Mouse (Mus musculus): ENCODE measurements around the gene Rai1.

Rai1 gene

GRCm38 (mm10) chr11:60094909-60095810, 9.7 kb upstream of the Rai1 start:
- DNase-seq (ENCODE audit: low read depth, low spot score): no peak

DNA sequence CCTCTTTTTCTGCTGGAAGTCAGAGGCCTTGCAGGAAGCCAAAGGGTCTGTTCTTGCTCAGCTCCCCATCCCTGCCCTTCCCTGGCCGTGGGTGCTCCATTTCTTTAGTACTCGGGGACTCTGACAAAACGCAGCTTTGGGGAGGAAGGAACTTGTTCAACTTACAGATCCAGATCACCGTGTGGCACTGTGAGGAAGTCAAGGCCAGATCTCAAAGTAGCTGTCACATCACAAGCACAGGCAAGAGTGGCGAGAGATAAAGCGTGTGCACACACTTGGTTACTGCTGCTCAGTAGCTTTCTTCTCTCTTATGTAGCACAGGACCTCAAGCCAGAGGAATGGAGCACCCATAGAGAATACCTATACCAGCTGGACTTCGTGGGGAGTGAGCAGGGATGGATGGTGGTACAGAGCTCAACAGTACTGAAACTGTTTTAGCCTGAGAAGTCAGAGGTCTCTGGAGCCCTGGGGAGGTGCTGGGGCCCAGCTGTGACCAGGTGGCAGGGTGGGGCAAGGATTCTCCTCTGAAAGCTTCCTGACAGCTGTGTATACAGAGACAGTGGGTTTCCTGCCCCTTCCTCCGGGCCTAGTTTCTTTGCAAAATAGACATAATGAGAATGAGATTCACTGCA, 5.1 kb upstream of the Rai1 start:
- DNase-seq (ENCODE audit: low read depth, low spot score): peak; percentile 24

GRCm38 (mm10) chr11:60100827-60101555, 3.8 kb upstream of the Rai1 start:
- DNase-seq (ENCODE audit: low read depth, low spot score): no peak

- no peak for DNase-seq (ENCODE audit: low read depth, low spot score)
Measured at GRCm38 (mm10) chr11:60101986-60102385, 2.8 kb upstream of the Rai1 start.

GRCm38 (mm10) chr11:60102664-60103063, 2.1 kb upstream of the Rai1 start:
- no peak for DNase-seq (ENCODE audit: low read depth, low spot score)

GRCm38 (mm10) chr11:60103567-60103966, 1.2 kb upstream of the Rai1 start:
- no peak for DNase-seq (ENCODE audit: low read depth, low spot score)

DNA sequence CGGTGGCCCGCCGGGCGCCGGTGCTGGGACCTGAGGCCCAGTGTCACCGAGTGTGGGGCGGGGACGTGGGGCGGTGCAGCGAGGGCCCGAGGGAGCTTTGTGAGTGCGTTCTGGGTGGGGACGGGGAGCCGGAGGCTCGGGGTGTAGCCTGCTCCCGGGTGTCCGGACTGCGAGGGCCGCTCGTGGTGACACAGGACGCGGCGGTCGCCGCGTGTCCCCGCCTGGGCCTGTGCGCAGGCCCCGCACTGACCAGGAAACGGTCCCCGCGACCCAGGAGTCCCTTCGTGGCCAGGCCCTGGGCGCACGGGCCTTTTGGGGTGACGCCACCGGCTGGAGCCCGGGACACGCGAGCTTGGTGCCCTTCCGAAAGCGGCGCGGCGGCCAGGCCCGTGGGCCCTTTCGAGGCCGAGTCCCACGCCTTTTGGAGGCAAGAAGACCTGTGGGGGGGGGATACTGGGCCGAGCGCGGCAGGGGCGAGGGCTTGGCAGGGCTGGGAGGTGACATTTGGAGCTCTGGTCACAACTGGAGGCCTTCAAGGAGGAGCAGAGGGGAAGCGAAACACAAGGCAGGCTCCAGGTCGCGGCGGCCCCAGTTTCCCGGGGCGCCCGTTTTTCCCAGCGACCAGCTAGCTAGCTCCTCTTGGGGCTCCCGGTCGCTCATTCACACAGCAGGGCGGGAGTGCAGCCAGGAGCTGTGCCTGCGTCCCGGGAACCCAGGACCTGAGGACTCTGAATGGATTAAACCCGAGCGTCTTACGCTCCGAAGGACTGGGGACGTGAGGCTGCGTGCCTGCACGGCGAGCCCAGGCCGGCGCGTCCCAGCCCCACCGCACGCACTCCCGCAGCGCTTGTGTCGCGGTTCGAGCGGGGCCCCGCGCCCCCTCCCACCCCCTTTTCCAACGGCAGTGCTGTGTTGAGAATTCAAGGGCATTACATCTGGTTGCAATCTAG, 1.1 kb downstream of the Rai1 start:
- peak; percentile 75 for DNase-seq (ENCODE audit: low read depth, low spot score)

DNA sequence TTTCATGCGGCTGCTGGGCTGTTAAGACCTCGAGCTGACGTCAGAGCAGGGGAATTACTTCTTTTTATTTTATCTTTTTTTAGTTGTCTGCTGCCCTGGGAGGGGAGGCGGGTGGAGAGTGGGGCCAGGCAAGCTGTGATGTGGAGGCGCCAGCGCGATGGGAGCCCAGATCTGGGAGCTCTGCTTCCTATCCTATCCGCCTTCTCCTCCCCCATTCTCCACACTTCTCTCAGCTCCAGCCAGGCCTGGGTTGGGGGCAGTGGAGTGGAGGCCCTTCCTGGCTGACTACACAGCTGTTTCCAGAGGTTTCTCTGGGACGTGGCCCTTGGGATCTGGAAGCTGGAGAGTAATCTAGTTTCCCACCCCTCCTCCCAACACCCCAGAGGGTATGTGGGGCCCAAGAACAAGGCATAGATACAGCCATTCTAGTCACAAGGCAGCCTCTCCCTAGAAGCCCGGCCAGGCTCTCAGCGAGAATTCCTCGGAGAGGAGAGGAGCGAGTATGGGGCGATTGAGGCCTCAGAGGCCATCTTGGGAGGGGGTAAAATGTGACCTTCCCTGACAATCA, 1.8 kb downstream of the Rai1 start:
- no peak for DNase-seq (ENCODE audit: low read depth, low spot score)

DNA sequence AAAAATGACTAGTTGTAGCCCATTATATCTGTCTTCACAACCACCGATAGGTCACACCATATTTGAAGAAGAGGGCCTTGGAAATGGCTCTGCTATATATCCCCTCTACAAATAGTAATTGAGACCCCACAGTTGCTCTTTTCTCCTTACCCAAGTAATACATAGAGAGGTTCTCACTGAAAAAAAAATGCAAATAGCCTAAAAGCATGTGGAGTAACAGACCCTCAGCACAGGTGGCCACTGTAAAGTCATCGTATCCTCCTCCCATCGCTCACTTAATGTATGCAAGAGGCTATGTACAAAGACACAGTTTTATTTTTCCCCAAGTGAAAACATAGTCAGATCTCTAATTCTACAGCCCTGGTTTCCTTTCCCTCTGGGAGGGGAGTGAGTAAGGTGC, 2.6 kb downstream of the Rai1 start:
- DNase-seq (ENCODE audit: low read depth, low spot score): no peak

DNA sequence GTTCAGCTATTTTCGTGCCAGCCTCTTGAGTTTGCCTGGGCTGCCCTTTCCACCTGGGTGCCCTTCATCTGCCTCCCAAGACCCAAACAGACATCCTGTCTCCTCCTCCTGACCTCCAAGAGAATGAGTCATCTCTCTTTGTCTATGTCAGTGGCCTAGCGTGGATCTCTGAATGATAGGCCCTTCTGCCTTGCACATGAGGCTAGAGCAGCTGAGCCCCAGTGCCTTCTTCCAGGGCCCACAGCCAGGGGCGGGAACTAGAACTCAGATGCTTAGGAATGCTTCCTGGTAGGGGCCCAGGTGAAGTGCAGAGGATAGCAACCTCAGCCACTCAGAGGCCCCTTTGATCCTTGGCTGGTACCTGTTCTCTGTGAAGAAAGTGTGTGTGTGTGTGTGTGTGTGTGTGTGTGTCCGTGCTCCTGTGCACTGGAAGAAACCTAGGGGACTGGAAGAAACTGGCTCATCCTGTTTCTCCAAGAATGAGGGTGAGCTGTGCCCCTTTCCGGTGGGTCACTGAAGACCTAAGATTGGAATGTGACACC, 3.9 kb downstream of the Rai1 start:
- DNase-seq (ENCODE audit: low read depth, low spot score): peak; percentile 63

DNA sequence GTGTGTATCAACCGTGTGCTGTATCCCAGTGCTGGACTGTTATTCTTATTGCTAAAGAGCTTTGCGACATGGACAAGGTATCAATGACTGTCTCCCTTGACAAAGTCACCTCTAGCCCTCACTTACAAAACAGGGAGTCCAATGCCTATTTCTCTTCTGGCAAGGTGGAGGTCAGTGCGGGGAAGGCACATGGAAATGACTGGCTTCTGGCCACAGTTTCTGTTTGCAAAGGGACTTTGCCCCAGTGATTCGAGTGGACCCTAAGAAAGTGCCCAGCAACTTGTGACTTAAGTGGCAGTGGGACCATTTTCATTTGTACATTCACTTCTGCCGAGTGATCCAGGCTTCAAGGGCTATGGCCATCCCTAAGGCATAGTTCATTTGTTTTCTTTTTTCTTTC, 5.6 kb downstream of the Rai1 start:
- DNase-seq (ENCODE audit: low read depth, low spot score): no peak

DNA sequence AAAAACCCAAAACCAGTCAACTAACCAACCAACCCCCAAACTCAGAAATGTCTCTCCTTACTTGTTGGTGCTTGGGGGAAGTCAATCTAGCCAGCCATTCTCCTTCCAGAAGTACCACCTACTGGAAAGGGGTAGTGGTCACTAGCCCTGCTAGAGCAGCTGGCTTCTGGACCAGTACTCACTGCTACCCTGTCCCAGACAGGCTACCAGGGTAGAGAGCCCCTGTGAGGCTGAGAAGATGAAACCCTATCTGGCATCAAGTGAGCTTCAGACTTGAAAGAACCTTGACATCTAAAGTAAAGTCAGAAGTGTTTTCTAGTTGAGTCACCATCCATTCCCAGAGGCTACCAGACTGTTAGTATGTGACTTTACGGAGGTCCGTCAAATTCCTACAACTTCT, 6.8 kb downstream of the Rai1 start:
- DNase-seq (ENCODE audit: low read depth, low spot score): no peak

GRCm38 (mm10) chr11:60113624-60114023, 8.8 kb downstream of the Rai1 start:
- DNase-seq (ENCODE audit: low read depth, low spot score): peak; percentile 45

DNA sequence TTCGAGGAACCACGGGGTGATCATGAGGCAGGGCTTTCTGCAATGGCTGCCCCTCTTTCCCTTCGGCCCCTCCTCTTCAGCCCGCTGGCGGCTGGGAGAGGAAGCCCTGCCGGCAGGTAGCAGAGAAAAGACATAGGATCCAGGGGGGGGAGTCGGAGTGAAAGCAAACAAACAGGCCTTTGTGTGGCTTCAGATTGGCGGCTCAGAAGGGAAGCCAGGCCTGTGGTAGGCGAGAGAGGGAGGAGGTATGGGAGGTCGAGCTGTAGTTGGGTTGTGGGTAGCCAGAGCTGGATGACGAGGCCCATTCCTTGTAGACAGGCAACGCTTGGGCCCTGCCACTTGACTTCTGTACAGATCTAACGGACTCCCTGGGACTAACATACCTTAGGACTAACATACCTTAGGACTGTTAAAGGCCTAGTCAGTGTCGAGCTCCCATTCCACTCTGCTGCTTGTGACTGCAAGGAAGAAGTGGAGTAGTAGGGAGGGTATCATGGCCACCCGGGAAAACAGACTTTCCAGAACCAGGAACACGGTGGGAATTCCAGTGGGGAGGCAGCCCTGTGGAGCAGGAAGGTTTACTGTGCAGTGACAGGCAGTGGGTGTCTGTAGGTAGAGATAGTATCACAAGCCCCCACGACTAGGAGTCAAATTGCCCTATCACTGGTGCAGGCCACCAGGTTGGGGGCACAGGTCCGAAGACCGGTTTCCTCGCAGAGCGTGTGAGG, 9.6 kb downstream of the Rai1 start:
- peak; percentile 79 for DNase-seq (ENCODE audit: low read depth, low spot score)

GRCm38 (mm10) chr11:60115024-60115538, 10.3 kb downstream of the Rai1 start:
- peak; percentile 97 for DNase-seq (ENCODE audit: low read depth, low spot score)

GRCm38 (mm10) chr11:60115638-60116276, 10.9 kb downstream of the Rai1 start:
- peak; percentile 48 for DNase-seq (ENCODE audit: low read depth, low spot score)

- no peak for DNase-seq (ENCODE audit: low read depth, low spot score)
Measured at GRCm38 (mm10) chr11:60120586-60121262, 15.9 kb downstream of the Rai1 start.

- no peak for DNase-seq (ENCODE audit: low read depth, low spot score)
Measured at GRCm38 (mm10) chr11:60122611-60123010, 17.8 kb downstream of the Rai1 start.

DNA sequence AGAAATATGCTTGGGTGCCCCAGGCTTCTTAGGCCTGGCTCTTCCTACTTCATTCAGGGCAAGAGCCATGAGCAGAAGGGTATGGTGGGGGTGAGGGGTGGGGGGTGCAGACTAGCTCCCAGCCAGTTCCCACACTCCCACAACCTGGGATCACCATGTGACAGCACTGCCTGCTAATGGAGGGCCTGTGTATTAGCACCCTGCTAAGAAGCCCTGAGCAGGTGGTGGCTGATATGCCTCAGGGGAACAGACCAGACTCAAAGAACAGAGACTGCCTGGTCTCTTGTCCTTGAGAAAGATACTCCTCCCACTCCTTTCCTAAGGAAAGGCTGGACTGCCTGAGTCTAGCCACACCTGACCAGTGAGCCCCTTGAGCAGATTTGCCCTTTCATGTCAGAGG, 22.2 kb downstream of the Rai1 start:
- no peak for DNase-seq (ENCODE audit: low read depth, low spot score)

Data from CD4-positive helper T cell, adult 2 months (primary cell).